Mouse (Mus musculus): Measurements from ENCODE around the gene Gng7.

Gene Gng7

GRCm38 (mm10) chr10:80928586-80929298, 86.0 kb downstream of the Gng7 start:
- peak; percentile 71 for DNase-seq (ENCODE audit: low spot score)

GRCm38 (mm10) chr10:80925472-80925871, 89.3 kb downstream of the Gng7 start:
- no peak for DNase-seq (ENCODE audit: low spot score)

- DNase-seq (ENCODE audit: low spot score), result no peak
Measured at GRCm38 (mm10) chr10:80921923-80922322, 92.8 kb downstream of the Gng7 start.

- DNase-seq (ENCODE audit: low spot score), result no peak
Measured at GRCm38 (mm10) chr10:80917779-80918434, 96.8 kb downstream of the Gng7 start, which contains the start of gene Lmnb2. Gene Lmnb2, minus strand, starts transcription at chr10:80918245.

GRCm38 (mm10) chr10:80917336-80917778, 97.4 kb downstream of the Gng7 start:
- DNase-seq (ENCODE audit: low spot score), result no peak

GRCm38 (mm10) chr10:80915736-80916135, 99.0 kb downstream of the Gng7 start:
- DNase-seq (ENCODE audit: low spot score), result no peak

GRCm38 (mm10) chr10:80915260-80915659, 99.5 kb downstream of the Gng7 start:
- DNase-seq (ENCODE audit: low spot score), result no peak

- DNase-seq (ENCODE audit: low spot score), result no peak
Measured at GRCm38 (mm10) chr10:80914253-80914656, 100.5 kb downstream of the Gng7 start.

- no peak for DNase-seq (ENCODE audit: low spot score)
Measured at GRCm38 (mm10) chr10:80913364-80914011, 101.3 kb downstream of the Gng7 start.

GRCm38 (mm10) chr10:80911891-80912290, 102.9 kb downstream of the Gng7 start:
- no peak for DNase-seq (ENCODE audit: low spot score)

GRCm38 (mm10) chr10:80911354-80911753, 103.4 kb downstream of the Gng7 start:
- no peak for DNase-seq (ENCODE audit: low spot score)

GRCm38 (mm10) chr10:80909375-80910162, 105.2 kb downstream of the Gng7 start:
- no peak for DNase-seq (ENCODE audit: low spot score)

- DNase-seq (ENCODE audit: low spot score), result no peak
Measured at GRCm38 (mm10) chr10:80904709-80905108, 110.0 kb downstream of the Gng7 start.

- DNase-seq (ENCODE audit: low spot score), result no peak
Measured at GRCm38 (mm10) chr10:80904004-80904693, 110.6 kb downstream of the Gng7 start.

GRCm38 (mm10) chr10:80903282-80903681, 111.5 kb downstream of the Gng7 start:
- no peak for DNase-seq (ENCODE audit: low spot score)

GRCm38 (mm10) chr10:80902273-80902940, 112.3 kb downstream of the Gng7 start:
- DNase-seq (ENCODE audit: low spot score), result no peak

GRCm38 (mm10) chr10:80901409-80902272, 113.1 kb downstream of the Gng7 start:
- DNase-seq (ENCODE audit: low spot score), result no peak

- peak; percentile 92 for DNase-seq (ENCODE audit: low spot score)
Measured at GRCm38 (mm10) chr10:80900318-80901247, 114.2 kb downstream of the Gng7 start, which contains the start of gene Timm13. Gene Timm13, minus strand, starts transcription at chr10:80900969.

Data from urinary bladder, postnatal 10 days (tissue).